Mouse (Mus musculus): ENCODE data around the gene Nr0b2. TPM values are rescaled to one million over a fixed set of nuclear protein-coding genes. Genes with fewer than 3 reads are reported as not detected.
A peak's percentile ranks its signal among the peaks of the same experiment; 100 is the strongest.
"Not testable (repeated sequence)": the region's sequence is repeated elsewhere in the genome, so short reads cannot be mapped to it uniquely, and the experiment has no call there.

The Nr0b2 gene
- polyA plus RNA-seq (2014; fragmentation: Nextera tagmentation; extraction: Ambion mirVana) = not detected in 2 replicates

- no peaks in the 10 kb centered on the region for H3K27me3 ChIP-seq (ENCODE audit: control insufficient read depth, insufficient read depth, low read length)
- no peaks in the 10 kb centered on the region for H3K36me3 ChIP-seq (ENCODE audit: control insufficient read depth, insufficient read depth, low read length)
- no peak for DNase-seq (ENCODE audit: low spot score)
- no peak within 1 kb of the TSS for H3K27ac ChIP-seq (ENCODE audit: low read depth, low read length)
- H3K9me3 ChIP-seq (ENCODE audit: control insufficient read depth, low read length) = no peaks in the 10 kb centered on the region
- no peak within 1 kb of the TSS for H3K4me2 ChIP-seq (replicated peaks; ENCODE audit: low read depth, low read length)
- WGBS = 75% methylated on average over 10 of the region's 10 CpGs
- no peaks in the 10 kb centered on the region for H3K4me1 ChIP-seq (replicated peaks; ENCODE audit: control insufficient read depth, insufficient read depth, low read length)
- H3K4me3 ChIP-seq (ENCODE audit: low read depth, low read length) = no peak within 1 kb of the TSS
- ATAC-seq (ENCODE audit: low FRiP score) = no peak
- no peak within 1 kb of the TSS for H3K9ac ChIP-seq (ENCODE audit: low read depth, low read length)
These were observed at the start of gene Nr0b2 for GRCm38 (mm10) chr4:133552768-133553447. Gene Nr0b2, plus strand, starts transcription at chr4:133553376.

GRCm38 (mm10) chr4:133504300-133504699, 48.9 kb upstream of the Nr0b2 start:
- no peak overlapping the region for H3K4me2 ChIP-seq (replicated peaks; ENCODE audit: low read depth, low read length)
- DNase-seq (ENCODE audit: low spot score) (no peak), ATAC-seq (ENCODE audit: low FRiP score) (no peak)
- peaks cover 17% of the 10 kb centered on the region for H3K27me3 ChIP-seq (ENCODE audit: control insufficient read depth, insufficient read depth, low read length)
- no peaks in the 10 kb centered on the region for H3K9me3 ChIP-seq (ENCODE audit: control insufficient read depth, low read length)
- no peak overlapping the region for H3K4me3 ChIP-seq (ENCODE audit: low read depth, low read length)
- no peak overlapping the region for H3K27ac ChIP-seq (ENCODE audit: low read depth, low read length)
- H3K36me3 ChIP-seq (ENCODE audit: control insufficient read depth, insufficient read depth, low read length) = no peaks in the 10 kb centered on the region
- WGBS = 70% methylated on average over 5 of the region's 5 CpGs
- H3K9ac ChIP-seq (ENCODE audit: low read depth, low read length) = no peak overlapping the region
- no peaks in the 10 kb centered on the region for H3K4me1 ChIP-seq (replicated peaks; ENCODE audit: control insufficient read depth, insufficient read depth, low read length)

GRCm38 (mm10) chr4:133504755-133505485, 48.3 kb upstream of the Nr0b2 start:
- Histone ChIP-seq H3K4me1 (replicated peaks; ENCODE audit: control insufficient read depth, insufficient read depth, low read length) (no peaks in the 10 kb centered on the region), H3K4me3 (ENCODE audit: low read depth, low read length) (no peak overlapping the region), H3K4me2 (replicated peaks; ENCODE audit: low read depth, low read length) (no peak overlapping the region), H3K9ac (ENCODE audit: low read depth, low read length) (no peak overlapping the region), H3K27me3 (ENCODE audit: control insufficient read depth, insufficient read depth, low read length) (peaks cover 11% of the 10 kb centered on the region), H3K27ac (ENCODE audit: low read depth, low read length) (no peak overlapping the region), H3K36me3 (ENCODE audit: control insufficient read depth, insufficient read depth, low read length) (no peaks in the 10 kb centered on the region), H3K9me3 (ENCODE audit: control insufficient read depth, low read length) (no peaks in the 10 kb centered on the region)
- ATAC-seq (ENCODE audit: low FRiP score) = no peak
- WGBS = 68% methylated on average over 9 of the region's 9 CpGs
- DNase-seq (ENCODE audit: low spot score) = no peak

- Histone ChIP-seq H3K9me3 (ENCODE audit: control insufficient read depth, low read length) (no peaks in the 10 kb centered on the region), H3K36me3 (ENCODE audit: control insufficient read depth, insufficient read depth, low read length) (no peaks in the 10 kb centered on the region), H3K27ac (ENCODE audit: low read depth, low read length) (no peak overlapping the region), H3K4me2 (replicated peaks; ENCODE audit: low read depth, low read length) (no peak overlapping the region), H3K4me3 (ENCODE audit: low read depth, low read length) (no peak overlapping the region), H3K4me1 (replicated peaks; ENCODE audit: control insufficient read depth, insufficient read depth, low read length) (no peaks in the 10 kb centered on the region), H3K27me3 (ENCODE audit: control insufficient read depth, insufficient read depth, low read length) (peaks cover 3% of the 10 kb centered on the region; the same call in 1 of the 2 replicates), H3K9ac (ENCODE audit: low read depth, low read length) (no peak overlapping the region)
- no peak for ATAC-seq (ENCODE audit: low FRiP score)
- WGBS = 77% methylated on average over 5 of the region's 5 CpGs
- no peak for DNase-seq (ENCODE audit: low spot score)
These were observed 46.6 kb upstream of the Nr0b2 start for GRCm38 (mm10) chr4:133506573-133506972.

GRCm38 (mm10) chr4:133508990-133509389, 44.2 kb upstream of the Nr0b2 start:
- Histone ChIP-seq H3K4me1 (replicated peaks; ENCODE audit: control insufficient read depth, insufficient read depth, low read length) (no peaks in the 10 kb centered on the region), H3K9me3 (ENCODE audit: control insufficient read depth, low read length) (no peaks in the 10 kb centered on the region), H3K9ac (ENCODE audit: low read depth, low read length) (no peak overlapping the region), H3K27me3 (ENCODE audit: control insufficient read depth, insufficient read depth, low read length) (no peaks in the 10 kb centered on the region), H3K4me3 (ENCODE audit: low read depth, low read length) (no peak overlapping the region), H3K4me2 (replicated peaks; ENCODE audit: low read depth, low read length) (no peak overlapping the region), H3K27ac (ENCODE audit: low read depth, low read length) (no peak overlapping the region), H3K36me3 (ENCODE audit: control insufficient read depth, insufficient read depth, low read length) (no peaks in the 10 kb centered on the region)
- 85% methylated on average over 7 of the region's 7 CpGs for WGBS
- ATAC-seq (ENCODE audit: low FRiP score) (no peak), DNase-seq (ENCODE audit: low spot score) (no peak)

GRCm38 (mm10) chr4:133511050-133511449, 42.1 kb upstream of the Nr0b2 start:
- Histone ChIP-seq H3K4me3 (ENCODE audit: low read depth, low read length) (no peak overlapping the region), H3K9ac (ENCODE audit: low read depth, low read length) (no peak overlapping the region), H3K27me3 (ENCODE audit: control insufficient read depth, insufficient read depth, low read length) (no peaks in the 10 kb centered on the region; the same call in 1 of the 2 replicates), H3K27ac (ENCODE audit: low read depth, low read length) (no peak overlapping the region), H3K9me3 (ENCODE audit: control insufficient read depth, low read length) (no peaks in the 10 kb centered on the region), H3K4me2 (replicated peaks; ENCODE audit: low read depth, low read length) (no peak overlapping the region), H3K4me1 (replicated peaks; ENCODE audit: control insufficient read depth, insufficient read depth, low read length) (no peaks in the 10 kb centered on the region), H3K36me3 (ENCODE audit: control insufficient read depth, insufficient read depth, low read length) (no peaks in the 10 kb centered on the region)
- ATAC-seq (ENCODE audit: low FRiP score) (no peak), DNase-seq (ENCODE audit: low spot score) (no peak)
- 79% methylated on average over 5 of the region's 5 CpGs for WGBS

GRCm38 (mm10) chr4:133512511-133512910, 40.7 kb upstream of the Nr0b2 start:
- H3K27ac ChIP-seq (ENCODE audit: low read depth, low read length) = not testable (repeated sequence)
- 54% methylated on average over 4 of the region's 5 CpGs for WGBS

GRCm38 (mm10) chr4:133512972-133513371, 40.2 kb upstream of the Nr0b2 start:
- Histone ChIP-seq H3K9ac (ENCODE audit: low read depth, low read length) (no peak overlapping the region), H3K4me2 (replicated peaks; ENCODE audit: low read depth, low read length) (no peak overlapping the region), H3K36me3 (ENCODE audit: control insufficient read depth, insufficient read depth, low read length) (no peaks in the 10 kb centered on the region), H3K27ac (ENCODE audit: low read depth, low read length) (no peak overlapping the region), H3K4me3 (ENCODE audit: low read depth, low read length) (no peak overlapping the region), H3K27me3 (ENCODE audit: control insufficient read depth, insufficient read depth, low read length) (peaks cover 5% of the 10 kb centered on the region), H3K9me3 (ENCODE audit: control insufficient read depth, low read length) (no peaks in the 10 kb centered on the region), H3K4me1 (replicated peaks; ENCODE audit: control insufficient read depth, insufficient read depth, low read length) (no peaks in the 10 kb centered on the region)
- no peak for ATAC-seq (ENCODE audit: low FRiP score)
- 12% methylated on average over 8 of the region's 8 CpGs for WGBS
- DNase-seq (ENCODE audit: low spot score) = peak; percentile 83

More at GRCm38 (mm10) chr4:133512511-133512910, 40.7 kb upstream of the Nr0b2 start:
- H3K4me1 ChIP-seq (replicated peaks; ENCODE audit: control insufficient read depth, insufficient read depth, low read length); H3K9me3 ChIP-seq (ENCODE audit: control insufficient read depth, low read length); H3K27me3 ChIP-seq (ENCODE audit: control insufficient read depth, insufficient read depth, low read length); H3K4me3 ChIP-seq (ENCODE audit: low read depth, low read length); DNase-seq (ENCODE audit: low spot score); H3K9ac ChIP-seq (ENCODE audit: low read depth, low read length); H3K36me3 ChIP-seq (ENCODE audit: control insufficient read depth, insufficient read depth, low read length); H3K4me2 ChIP-seq (replicated peaks; ENCODE audit: low read depth, low read length); ATAC-seq (ENCODE audit: low FRiP score): not testable (repeated sequence)
